Mouse (Mus musculus) embryonic fibroblast, embryonic 13.5 days (primary cell): Measurements from ENCODE around the gene Abca1.

Source experiments
- CTCF ChIP-seq: IDR thresholded peaks from 2 replicates; pipeline ENCODE4 v1.5.1; 2011; ENCODE audit warnings: mild to moderate bottlenecking, control low read depth, low read length, moderate library complexity, borderline replicate concordance; ENCODE audit not compliant: insufficient read depth
- POLR2A ChIP-seq: IDR thresholded peaks from 2 replicates; pipeline ENCODE4 v1.6.1; 2011; ENCODE audit warnings: low read depth, mild to moderate bottlenecking, control low read depth, low read length, moderate library complexity

DNA sequence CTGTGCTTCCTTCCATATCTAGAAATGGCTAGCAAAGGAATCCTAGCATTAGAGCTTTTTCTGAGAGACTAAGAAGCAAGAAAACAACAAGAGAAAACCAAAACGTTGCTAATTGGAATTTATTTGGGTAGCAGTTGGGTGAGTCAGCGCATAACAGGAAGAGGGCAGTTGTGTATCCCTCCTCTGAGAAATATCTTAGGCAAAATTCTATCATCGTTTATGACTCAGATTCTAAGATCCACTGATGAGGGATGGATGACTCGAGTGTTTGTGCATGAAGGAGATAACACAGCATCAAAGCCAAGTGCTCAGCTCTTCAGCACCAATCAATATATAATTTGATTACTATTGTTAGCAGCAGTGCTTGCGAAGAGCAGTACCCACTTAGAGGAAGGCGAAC lies 21.8 kb upstream of the Abca1 start:
- TF ChIP-seq POLR2A: no peak
- TF ChIP-seq CTCF: no peak
